Mouse (Mus musculus) liver, embryonic 16.5 days (tissue): ENCODE data around the gene Serpinb1c. TPM values are rescaled to one million over a fixed set of nuclear protein-coding genes. Genes with fewer than 3 reads are reported as not detected.

Experiments used
- ATAC-seq: fragments of 200-750 bp; cut with Nextera tagmentation; 2 replicates; pipeline ENCODE4 v1.8.0; 2017; ENCODE audit warnings: low read depth, mild to moderate bottlenecking, moderate number of reproducible peaks, moderate library complexity
- H3K27ac ChIP-seq: fragments of 300-500 bp; sonication (generic); 2 replicates; pipeline ENCODE4 v1.5.1; 2014; ENCODE audit warnings: mild to moderate bottlenecking, low read length
- H3K27me3 ChIP-seq: fragments of 300-500 bp; sonication (generic); 2 replicates; pipeline ENCODE4 v1.6.1; 2014; ENCODE audit warnings: low read depth, low read length, mixed read lengths; ENCODE audit not compliant: control insufficient read depth, insufficient read depth
- H3K36me3 ChIP-seq: fragments of 300-500 bp; sonication (generic); 2 replicates; pipeline ENCODE4 v1.6.1; 2014; ENCODE audit warnings: mild to moderate bottlenecking; ENCODE audit not compliant: control insufficient read depth, insufficient read depth
- H3K4me1 ChIP-seq: fragments of 300-500 bp; sonication (generic); 2 replicates; pipeline ENCODE4 v1.6.1; 2014; ENCODE audit warnings: low read depth, low read length, mixed read lengths; ENCODE audit not compliant: control insufficient read depth
- H3K4me2 ChIP-seq: fragments of 300-500 bp; sonication (generic); 2 replicates; pipeline ENCODE4 v1.6.1; 2014; ENCODE audit warnings: low read depth, low read length, mixed read lengths
- H3K4me3 ChIP-seq: fragments of 300-500 bp; sonication (generic); 2 replicates; pipeline ENCODE4 v1.5.1; 2014; ENCODE audit warnings: low read depth, mild to moderate bottlenecking, low read length
- H3K9ac ChIP-seq: fragments of 300-500 bp; sonication (generic); 2 replicates; pipeline ENCODE4 v1.6.1; 2014; ENCODE audit warnings: low read depth, low read length
- H3K9me3 ChIP-seq: fragments of 300-500 bp; sonication (generic); replicated peaks from 2 replicates; pipeline ENCODE4 v1.6.1; 2016; ENCODE audit warnings: low read length; ENCODE audit not compliant: control insufficient read depth
- WGBS: fragments of 180-500 bp; shearing (Covaris S2); extraction: QIAGEN DNeasy Blood & Tissue Kit; methylation state at CpG from one replicate; pipeline ENCODE4 v1.1.7; 2014; ENCODE audit not compliant: insufficient replicate concordance; 5-methylcytosine and 5-hydroxymethylcytosine counted together
- polyA plus RNA-seq: library from polyadenylated mRNA; unstranded; fragments of >200 nt; fragmentation: Nextera tagmentation; extraction: Ambion mirVana; gene quantifications from 2 replicates; pipeline ENCODE4 v1.2.1, GENCODE M21; 2015

Gene Serpinb1c
- polyA plus RNA-seq, 1 experiment from 2014 or later: not detected

DNA sequence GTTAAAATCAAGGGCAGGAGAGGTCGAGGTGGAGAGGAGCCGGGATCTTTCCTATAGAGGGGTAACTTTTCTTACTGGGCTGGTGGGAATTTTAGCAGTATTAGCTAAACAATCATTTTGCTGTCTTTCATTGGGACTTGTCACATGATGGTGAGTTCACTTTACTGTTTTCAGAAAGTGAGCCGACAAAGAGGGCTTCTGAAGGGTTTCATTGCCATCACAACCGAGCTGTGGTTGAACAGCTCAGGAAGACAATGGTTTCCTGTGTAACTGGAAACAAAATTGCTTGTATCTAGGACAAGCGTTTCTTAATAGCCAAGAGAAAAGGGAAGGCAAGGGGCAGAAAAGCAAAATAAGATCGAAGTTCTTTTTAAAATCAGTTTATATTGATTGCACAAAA is 64.8 kb downstream of the Serpinb1c start:
- ATAC-seq: no peak
- Histone ChIP-seq H3K9ac (no peak overlapping the region), H3K27ac (no peak overlapping the region), H3K4me2 (no peak overlapping the region), H3K27me3 (no peaks in the 10 kb centered on the region), H3K4me3 (no peak overlapping the region), H3K4me1 (no peaks in the 10 kb centered on the region; the same call in 1 of the 2 replicates), H3K9me3 (no peaks in the 10 kb centered on the region), H3K36me3 (no peaks in the 10 kb centered on the region)
- 15% methylated on average over 6 of the region's 6 CpGs for WGBS

DNA sequence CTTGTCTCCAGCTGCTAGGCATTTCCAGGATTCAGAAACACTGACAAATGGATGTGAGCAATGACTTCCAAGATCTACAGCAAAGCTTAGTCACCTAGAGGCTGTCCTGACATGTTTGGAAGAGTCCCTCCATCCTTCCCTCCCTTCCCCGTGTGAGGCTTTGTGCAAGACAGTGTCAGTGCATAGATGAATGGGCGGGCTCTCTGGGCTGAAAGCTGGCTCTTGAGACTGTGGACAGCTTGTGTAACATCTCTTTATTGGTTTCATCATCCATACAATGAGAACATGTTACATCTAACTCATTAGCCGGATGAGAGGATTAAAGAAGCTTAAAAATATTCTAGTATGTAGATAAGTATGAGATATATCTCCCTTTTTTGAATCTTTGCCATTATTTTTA is 65.2 kb downstream of the Serpinb1c start:
- whole genome bisulfite sequencing: 33% methylated on average over 3 of the region's 3 CpGs
- ATAC-seq: peak; percentile 32; the same call in 1 of the 2 replicates
- H3K36me3 ChIP-seq: no peaks in the 10 kb centered on the region

GRCm38 (mm10) chr13:32831505-32832273 is 66.3 kb downstream of the Serpinb1c start:
- Histone ChIP-seq H3K27ac (peak overlapping the region; percentile 52; the same call in 1 of the 2 replicates), H3K9ac (no peak overlapping the region), H3K27me3 (no peaks in the 10 kb centered on the region), H3K4me2 (no peak overlapping the region), H3K36me3 (no peaks in the 10 kb centered on the region), H3K9me3 (no peaks in the 10 kb centered on the region), H3K4me1 (no peaks in the 10 kb centered on the region; the same call in 1 of the 2 replicates), H3K4me3 (no peak overlapping the region)
- ATAC-seq: no peak
- 39% methylated on average over 3 of the region's 3 CpGs for WGBS

More for the DNA sequence above, 65.2 kb downstream of the Serpinb1c start:
- H3K27ac ChIP-seq: peak overlapping the region; percentile 52
- no peak overlapping the region for H3K4me2 ChIP-seq
- H3K9me3 ChIP-seq: no peaks in the 10 kb centered on the region
- H3K4me1 ChIP-seq: no peaks in the 10 kb centered on the region; the same call in 1 of the 2 replicates
- no peak overlapping the region for H3K4me3 ChIP-seq
- H3K27me3 ChIP-seq: no peaks in the 10 kb centered on the region
- H3K9ac ChIP-seq: no peak overlapping the region

Other genes starting within 250 kb of the Serpinb1c start
- gene Mylk4, start 114.3 kb downstream of the Serpinb1c start, polyA plus RNA-seq: 0.09 and 0.41 TPM in 2 replicates
- gene Wrnip1, start 96.2 kb downstream of the Serpinb1c start, polyA plus RNA-seq: 7.5 and 7.8 TPM in 2 replicates
- not detected in 2 replicates for gene D930007J09Rik, start 95.4 kb downstream of the Serpinb1c start, polyA plus RNA-seq
- gene Serpinb1a, start 47.0 kb downstream of the Serpinb1c start, polyA plus RNA-seq: 39.6 and 41.9 TPM in 2 replicates
- 4.4 and 4.7 TPM in 2 replicates for gene Serpinb6b, start 67.0 kb upstream of the Serpinb1c start, polyA plus RNA-seq
- 1.9 and 2.0 TPM in 2 replicates for gene Serpinb9, start 105.0 kb upstream of the Serpinb1c start, polyA plus RNA-seq
- 0.05 TPM in 1 of 2 replicates, not detected in the other for gene Serpinb9b, start 129.2 kb upstream of the Serpinb1c start, polyA plus RNA-seq
- gene Serpinb1b, start 180.4 kb upstream of the Serpinb1c start, polyA plus RNA-seq: not detected in 2 replicates